Mouse (Mus musculus) kidney, postnatal 14 days (tissue): ENCODE measurements around the gene Pomgnt1.

Experiments used
- DNase-seq: peaks from one replicate; pipeline ENCODE4 v3.0.0; 2022; ENCODE audit warnings: mixed read lengths

Gene Pomgnt1

DNA sequence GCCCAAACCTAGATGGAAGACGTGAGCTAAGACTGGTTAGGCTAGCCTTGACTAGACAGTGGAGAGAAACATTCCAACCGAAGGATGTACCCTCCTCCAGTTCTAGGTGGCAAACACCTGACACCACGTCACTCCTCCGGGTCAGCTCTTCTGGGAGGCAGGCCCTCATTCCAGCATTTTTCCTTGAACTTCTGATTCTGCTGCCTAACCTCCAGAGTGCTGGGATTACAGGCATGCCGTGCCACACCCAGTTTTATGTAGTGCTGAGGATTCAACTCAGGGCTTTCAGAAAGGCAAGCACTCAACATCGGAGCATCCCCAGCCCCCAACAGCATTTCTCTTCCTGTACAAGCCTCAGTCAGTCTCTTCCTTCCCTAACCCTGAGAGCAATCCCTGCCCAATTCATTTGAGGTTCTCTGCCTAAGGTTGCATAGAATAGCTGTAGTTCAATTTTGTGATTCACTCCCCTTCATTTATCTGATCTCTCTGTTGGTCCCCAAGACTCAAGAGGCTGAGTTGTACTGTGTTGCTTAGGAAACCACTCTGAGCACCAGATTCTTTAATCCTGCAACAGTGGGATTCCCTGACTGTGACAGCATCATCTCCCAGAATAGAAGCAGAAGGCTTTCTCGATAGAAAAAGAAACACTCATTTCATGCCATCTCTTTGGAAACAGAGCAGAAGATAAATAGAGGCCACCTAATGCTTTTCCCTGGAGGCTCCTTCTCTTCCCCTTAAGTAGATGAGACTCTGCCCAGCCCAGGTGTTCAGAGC lies 17.3 kb downstream of the Pomgnt1 start:
- DNase-seq, result no peak

- DNase-seq, result no peak
Measured at GRCm38 (mm10) chr4:116141736-116142135, 18.1 kb downstream of the Pomgnt1 start.

DNA sequence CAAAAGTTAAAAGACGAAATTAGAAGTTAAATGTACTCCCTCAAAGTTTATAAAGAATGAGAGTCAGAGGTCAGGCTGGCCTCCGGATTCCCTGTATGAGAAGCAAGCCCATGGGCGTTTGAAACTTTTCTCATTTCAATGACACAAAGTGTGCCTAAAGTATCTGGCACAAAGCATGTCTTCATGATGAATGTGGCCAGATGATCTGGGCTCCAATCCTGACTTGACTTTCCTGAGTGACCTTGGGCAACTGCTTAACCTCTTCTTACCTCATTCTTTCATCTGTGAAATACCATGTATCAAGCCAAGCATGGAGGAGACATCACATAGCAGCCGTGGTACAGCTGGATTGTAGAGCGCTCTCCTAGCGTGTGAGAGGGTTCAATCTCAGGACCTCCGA lies 18.6 kb downstream of the Pomgnt1 start:
- no peak for DNase-seq

DNA sequence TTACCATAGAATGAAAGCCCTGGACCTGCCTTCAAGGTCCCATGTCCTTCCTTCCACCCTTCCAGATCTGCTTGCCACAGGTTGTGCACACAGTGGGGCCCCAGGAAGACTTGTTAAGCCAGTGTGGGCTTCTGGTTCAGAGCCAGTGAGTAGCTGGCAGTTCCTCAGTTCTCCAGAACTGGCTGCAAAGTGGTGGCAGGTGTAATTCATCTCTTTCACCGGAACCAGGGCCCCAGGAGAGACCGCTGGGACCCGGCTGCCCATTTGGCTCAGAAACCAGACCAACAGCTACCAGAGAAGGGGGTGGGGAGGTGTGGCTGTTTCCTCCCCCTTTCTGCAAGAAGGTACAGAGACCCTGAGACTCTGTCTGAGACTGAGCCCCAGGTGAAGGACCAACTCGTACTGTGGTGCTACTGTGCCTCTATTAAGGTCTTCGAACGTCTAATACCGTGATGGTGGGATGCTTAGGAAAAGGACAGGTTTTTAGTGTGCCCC lies 19.7 kb downstream of the Pomgnt1 start:
- peak; percentile 55 for DNase-seq

DNA sequence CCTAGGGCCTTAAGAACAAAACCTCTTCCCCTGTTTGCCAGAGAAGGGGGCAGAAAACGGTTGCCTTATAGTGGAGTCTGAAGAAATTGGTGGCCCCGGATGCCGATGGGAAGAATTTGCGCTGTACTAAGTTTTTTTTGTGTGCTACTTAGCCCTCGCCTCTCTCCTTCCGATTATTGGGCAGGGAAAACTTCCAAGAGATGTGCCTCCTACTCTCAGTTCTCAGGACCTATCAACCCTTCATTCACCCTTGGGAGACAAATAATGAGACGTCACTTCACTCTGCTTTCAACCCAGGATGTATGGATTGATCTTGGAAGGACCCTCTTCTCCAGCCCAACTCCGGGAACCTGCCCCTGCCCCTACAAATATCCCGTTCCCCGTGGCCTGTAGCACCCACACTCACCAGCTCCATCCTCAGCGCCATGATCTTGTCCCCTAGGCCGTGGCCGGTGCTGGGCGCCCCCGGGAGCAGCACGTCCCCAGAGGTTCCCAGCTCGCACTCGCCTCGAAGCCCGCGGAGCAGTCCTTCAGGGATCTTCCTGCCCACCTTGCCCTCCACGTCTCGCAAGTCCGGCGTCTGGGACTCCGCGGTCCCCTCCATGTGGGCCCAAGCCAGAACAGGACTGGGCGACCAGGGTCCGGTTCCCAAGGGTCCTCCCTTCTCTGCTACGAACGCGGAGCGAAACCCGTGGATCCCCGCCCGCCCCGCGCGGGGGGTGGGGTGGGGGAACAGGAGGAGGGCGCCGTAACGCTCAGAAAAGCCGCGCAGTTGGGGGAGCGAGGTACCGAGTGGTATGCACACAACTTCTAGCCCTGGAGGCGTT lies 20.5 kb downstream of the Pomgnt1 start:
- DNase-seq, result peak; percentile 79

- DNase-seq, result no peak
Measured at GRCm38 (mm10) chr4:116149812-116150155, 26.1 kb downstream of the Pomgnt1 start.

GRCm38 (mm10) chr4:116150156-116150861 lies 26.7 kb downstream of the Pomgnt1 start:
- DNase-seq, result peak; percentile 83

- no peak for DNase-seq
Measured at GRCm38 (mm10) chr4:116150862-116151221, 27.2 kb downstream of the Pomgnt1 start.

- DNase-seq, result no peak
Measured at GRCm38 (mm10) chr4:116151238-116151637, 27.6 kb downstream of the Pomgnt1 start, which contains the start of gene Lurap1. TSS of gene Lurap1 (minus strand) at chr4:116151338.

GRCm38 (mm10) chr4:116152702-116153101 lies 29.1 kb downstream of the Pomgnt1 start:
- no peak for DNase-seq

- DNase-seq, result peak; percentile 61
Measured at GRCm38 (mm10) chr4:116157882-116158281, 34.2 kb downstream of the Pomgnt1 start.

DNA sequence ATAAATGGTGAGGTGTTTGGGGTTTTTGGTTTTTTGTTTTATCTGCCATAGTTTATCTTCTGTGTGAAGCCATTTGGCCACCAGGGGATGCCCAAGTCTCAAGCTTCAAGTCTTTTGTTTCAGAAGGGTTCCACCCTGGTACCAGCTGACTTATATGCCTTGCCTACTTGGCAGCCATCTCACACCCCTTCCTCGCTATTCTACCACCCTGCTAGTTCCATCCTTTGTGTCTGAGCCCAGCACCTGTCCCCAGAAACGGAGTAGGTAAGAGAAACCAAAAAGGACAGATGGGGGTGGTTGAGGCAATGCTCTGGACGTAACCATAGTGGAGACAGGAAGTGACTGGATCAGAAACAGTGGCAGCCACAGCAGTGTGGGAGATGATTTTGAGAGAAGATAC lies 36.3 kb downstream of the Pomgnt1 start:
- no peak for DNase-seq

DNA sequence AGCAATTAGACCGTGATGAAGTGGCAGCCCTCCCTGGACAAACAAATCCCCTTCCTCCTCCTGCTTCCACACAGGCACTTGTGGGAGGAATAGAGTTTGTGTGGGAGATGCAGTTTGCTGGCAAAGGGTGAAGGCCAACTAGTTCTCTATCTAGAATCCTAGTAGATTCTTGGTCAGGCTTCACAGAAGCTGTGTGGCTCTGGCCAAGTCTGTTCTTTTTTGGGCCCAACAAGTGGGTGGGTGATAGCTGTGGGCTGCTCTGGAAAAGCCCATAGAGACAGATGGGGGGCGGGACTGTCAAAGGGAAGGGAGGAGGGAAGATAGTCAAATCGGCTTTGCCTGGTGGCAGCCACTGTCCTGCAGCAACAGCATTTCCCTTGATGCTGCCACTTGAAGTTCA lies 37.1 kb downstream of the Pomgnt1 start:
- no peak for DNase-seq

DNA sequence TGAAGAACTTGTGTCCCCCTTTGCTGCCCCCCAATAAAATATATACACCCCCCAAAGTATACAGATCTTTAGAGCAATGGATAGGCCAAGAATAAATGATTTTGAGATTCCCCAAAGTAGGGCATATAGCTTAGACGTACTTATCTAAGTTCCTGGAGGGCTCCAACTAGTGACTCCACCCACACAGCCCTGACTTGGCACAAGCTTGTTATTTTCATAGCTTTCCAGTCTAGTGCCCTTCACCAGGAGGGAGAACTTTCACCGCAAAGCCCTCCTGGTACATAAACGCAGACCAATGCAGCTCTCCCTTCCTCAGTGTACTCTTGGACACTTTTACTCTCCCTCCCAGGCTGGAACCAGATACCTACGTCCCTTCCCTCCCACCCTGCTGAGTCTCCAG lies 38.5 kb downstream of the Pomgnt1 start:
- peak; percentile 69 for DNase-seq

DNA sequence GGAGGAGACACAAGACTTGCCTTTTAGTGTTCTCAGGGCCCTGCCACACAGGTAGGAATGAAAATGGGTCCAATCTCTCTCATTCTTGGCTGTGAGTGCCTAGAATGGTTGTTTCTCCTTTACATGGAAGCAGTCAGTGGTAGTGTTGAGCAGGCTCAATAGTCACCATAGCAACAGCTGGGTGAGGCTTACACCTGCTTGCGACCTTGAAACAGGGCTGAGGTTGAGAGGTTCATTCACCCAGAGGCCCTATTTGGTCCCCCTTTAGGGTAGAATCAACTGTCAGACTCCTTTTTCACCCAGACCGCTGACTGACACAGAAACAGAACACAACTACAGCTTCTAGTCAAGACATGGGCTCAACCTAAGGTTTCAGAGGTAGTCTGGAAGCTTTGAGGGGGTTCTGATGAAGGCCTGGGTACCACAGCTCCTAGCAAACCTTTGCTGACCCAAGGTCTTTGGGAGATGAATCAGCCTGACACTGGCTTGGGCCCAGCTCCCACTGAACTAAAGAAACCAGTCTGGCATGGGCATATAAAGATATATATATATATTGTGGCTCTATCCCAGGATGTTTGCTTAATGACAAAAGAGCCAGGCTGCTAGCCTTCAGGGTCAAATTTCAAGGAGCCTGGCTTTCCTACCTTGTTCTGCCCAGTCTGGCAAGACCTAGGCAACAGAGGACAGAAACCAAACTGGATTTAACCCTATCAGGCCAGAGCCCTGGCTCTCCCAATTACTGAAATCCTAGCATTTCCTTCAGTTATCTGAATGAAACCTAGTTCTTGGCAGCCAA lies 41.3 kb downstream of the Pomgnt1 start:
- no peak for DNase-seq

GRCm38 (mm10) chr4:116165708-116166407 lies 42.2 kb downstream of the Pomgnt1 start:
- no peak for DNase-seq

- peak; percentile 66 for DNase-seq
Measured at GRCm38 (mm10) chr4:116167404-116167803, 43.8 kb downstream of the Pomgnt1 start, which contains the start of gene Tspan1. TSS of gene Tspan1 (minus strand) at chr4:116167601.

DNA sequence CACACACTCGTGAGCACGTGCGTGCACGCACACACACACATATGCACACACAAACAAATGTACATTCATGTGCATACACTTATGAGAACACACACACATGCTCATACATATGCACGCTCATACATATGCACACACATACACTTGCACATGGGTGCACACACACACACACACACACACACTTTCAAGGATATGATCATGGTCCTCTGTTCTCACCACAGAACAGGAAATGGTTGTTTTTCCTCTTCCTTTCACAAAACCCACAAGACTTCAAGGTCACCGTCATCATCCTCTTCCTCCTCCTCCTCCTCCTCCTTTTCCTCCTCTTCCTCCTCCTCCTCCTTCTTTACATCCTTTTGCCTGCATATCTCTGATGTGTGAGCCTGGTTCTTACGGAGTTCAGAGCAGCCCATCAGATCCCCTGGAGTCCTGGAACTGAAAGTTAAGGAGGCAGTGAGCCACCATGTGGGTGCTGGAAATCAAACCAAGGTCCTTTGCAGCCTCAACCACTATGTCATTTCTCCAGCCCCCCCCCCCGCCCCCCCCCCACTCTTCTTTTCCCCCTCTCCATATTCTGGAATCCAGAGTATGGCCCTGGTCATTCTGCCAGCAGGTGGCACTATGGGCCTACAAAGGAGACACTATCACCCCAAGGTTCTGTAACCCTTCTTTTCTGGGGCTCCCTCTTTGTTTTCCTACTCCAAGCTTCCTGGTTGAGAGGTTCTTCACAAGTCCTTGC lies 45.1 kb downstream of the Pomgnt1 start:
- DNase-seq, result peak; percentile 84

DNA sequence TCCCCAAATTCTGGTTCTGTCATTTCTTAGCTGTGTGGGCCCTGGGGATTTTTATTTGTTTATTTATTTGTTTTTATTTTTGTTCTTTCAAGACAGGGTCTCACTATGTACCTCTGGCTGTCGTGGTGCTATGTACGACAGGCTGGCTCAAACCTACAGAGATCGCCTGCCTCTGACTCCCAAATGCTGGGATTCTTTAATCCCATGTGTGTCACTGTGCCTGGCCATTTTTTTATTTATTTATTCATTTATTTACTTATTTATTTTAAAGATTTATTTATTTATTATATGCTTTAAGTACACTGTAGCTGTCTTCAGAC lies 45.7 kb downstream of the Pomgnt1 start:
- DNase-seq, result no peak

DNA sequence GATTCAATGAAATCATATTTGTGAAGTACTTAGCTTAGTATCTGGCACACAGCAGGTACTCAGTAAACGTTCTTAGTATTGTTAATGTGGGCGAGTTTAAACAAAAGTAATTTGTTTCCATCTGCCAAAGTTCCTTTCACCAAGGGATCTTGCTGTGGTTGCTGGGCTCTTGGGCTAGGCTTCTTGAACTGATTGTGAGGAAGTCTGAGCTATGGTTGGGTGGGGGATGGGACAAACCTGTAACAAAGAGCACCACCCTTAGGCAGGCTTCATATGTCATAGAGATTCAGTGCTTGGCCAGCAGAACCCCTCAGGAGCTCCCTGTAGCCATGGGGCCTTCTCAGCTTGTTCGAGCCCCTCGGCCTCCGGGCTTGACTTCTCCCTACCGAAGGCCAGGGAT lies 49.4 kb downstream of the Pomgnt1 start, which contains the start of the genes 1700042G07Rik and Gm49337:
1700042G07Rik (plus strand) TSS at position 301 of the 400 bp plus-strand sequence.
Gm49337 (plus strand) TSS at position 313 of the 400 bp plus-strand sequence.
- no peak for DNase-seq

GRCm38 (mm10) chr4:116173752-116174151 lies 50.1 kb downstream of the Pomgnt1 start:
- DNase-seq, result no peak
